Mouse (Mus musculus) liver (tissue): Measurements from ENCODE around the gene Wdr34.

ENCODE experiments used
- DNase-seq: peaks from one replicate; pipeline ENCODE4 v3.0.0-alpha.2; 2020; ENCODE audit warnings: mixed read lengths

Wdr34 gene

GRCm38 (mm10) chr2:30026997-30027396 lies 21.7 kb downstream of the Wdr34 start:
- no peak for DNase-seq

- no peak for DNase-seq
Measured at GRCm38 (mm10) chr2:30025454-30025853, 23.2 kb downstream of the Wdr34 start.

GRCm38 (mm10) chr2:30014326-30014966 lies 34.2 kb downstream of the Wdr34 start:
- no peak for DNase-seq

GRCm38 (mm10) chr2:30010840-30011281 lies 37.8 kb downstream of the Wdr34 start:
- no peak for DNase-seq

DNA sequence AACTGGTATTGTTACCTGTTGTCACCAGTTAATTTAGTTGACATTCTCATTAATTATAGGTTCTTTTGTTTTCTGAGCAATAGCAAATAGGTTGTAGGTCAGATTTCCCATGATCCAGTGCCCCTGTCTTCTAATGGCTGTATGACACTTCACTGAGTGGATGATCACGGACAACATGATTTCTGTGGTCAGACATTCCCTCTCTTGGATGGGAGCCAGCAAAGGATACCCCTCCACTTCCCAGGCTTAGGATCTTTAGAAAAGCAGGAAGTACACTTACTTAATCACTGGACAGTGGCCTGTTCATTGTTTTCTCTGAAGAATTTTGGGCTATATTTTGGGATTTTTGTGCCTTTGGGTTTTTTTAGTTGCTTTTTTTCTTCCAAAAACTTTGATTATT lies 39.6 kb downstream of the Wdr34 start:
- DNase-seq = no peak

GRCm38 (mm10) chr2:29991962-29992361 lies 56.7 kb downstream of the Wdr34 start:
- no peak for DNase-seq
